Mouse (Mus musculus) urinary bladder, postnatal 36 days (tissue): ENCODE measurements around the gene Nutf2-ps1.
A peak's percentile ranks its signal among the peaks of the same experiment; 100 is the strongest.
"Not testable (repeated sequence)": the region's sequence is repeated elsewhere in the genome, so short reads cannot be mapped to it uniquely, and the experiment has no call there.

Experiments used
- DNase-seq, 2 experiments: peaks; one replicate each; pipeline ENCODE4 v3.0.0; 2022; ENCODE audit warnings: low spot score in 2 of 2, mixed read lengths in 1 of 2

Nutf2-ps1 gene

GRCm38 (mm10) chr19:53588968-53589367 lies at the start of gene Nutf2-ps1:
TSS of gene Nutf2-ps1 (minus strand) at chr19:53589068.
- DNase-seq: not testable (repeated sequence)

GRCm38 (mm10) chr19:53638041-53638440 lies 49.2 kb upstream of the Nutf2-ps1 start:
- DNase-seq: no peak

GRCm38 (mm10) chr19:53621681-53622080 lies 32.8 kb upstream of the Nutf2-ps1 start:
- DNase-seq: no peak

GRCm38 (mm10) chr19:53608921-53609320 lies 20.1 kb upstream of the Nutf2-ps1 start:
- DNase-seq: no peak

GRCm38 (mm10) chr19:53601363-53601655 lies 12.4 kb upstream of the Nutf2-ps1 start:
- no peak for DNase-seq

- peak; percentile 42 to 55 for DNase-seq
Measured at GRCm38 (mm10) chr19:53600549-53601362, 11.9 kb upstream of the Nutf2-ps1 start.

- DNase-seq: peak; percentile 98 to 99
Measured at GRCm38 (mm10) chr19:53599757-53600539, 11.1 kb upstream of the Nutf2-ps1 start, which contains the start of gene Smc3. TSS of gene Smc3 (plus strand) at chr19:53600398.

GRCm38 (mm10) chr19:53596723-53597474 lies 8.0 kb upstream of the Nutf2-ps1 start:
- DNase-seq: no peak

- not testable (repeated sequence) for DNase-seq
Measured at GRCm38 (mm10) chr19:53587686-53588085, 1.2 kb downstream of the Nutf2-ps1 start.

- not testable (repeated sequence) for DNase-seq
Measured at GRCm38 (mm10) chr19:53580271-53580670, 8.6 kb downstream of the Nutf2-ps1 start.

- DNase-seq: peak; percentile 53 to 56
Measured at GRCm38 (mm10) chr19:53578597-53579252, 10.1 kb downstream of the Nutf2-ps1 start.

- no peak for DNase-seq
Measured at GRCm38 (mm10) chr19:53577025-53577800, 11.7 kb downstream of the Nutf2-ps1 start.

- no peak for DNase-seq
Measured at GRCm38 (mm10) chr19:53576061-53576460, 12.8 kb downstream of the Nutf2-ps1 start.

- DNase-seq: no peak
Measured at GRCm38 (mm10) chr19:53575296-53576010, 13.4 kb downstream of the Nutf2-ps1 start.

GRCm38 (mm10) chr19:53574546-53574945 lies 14.3 kb downstream of the Nutf2-ps1 start:
- no peak for DNase-seq

GRCm38 (mm10) chr19:53574131-53574530 lies 14.7 kb downstream of the Nutf2-ps1 start:
- DNase-seq: no peak

- DNase-seq: no peak
Measured at GRCm38 (mm10) chr19:53573151-53573550, 15.7 kb downstream of the Nutf2-ps1 start.

- no peak for DNase-seq
Measured at GRCm38 (mm10) chr19:53572607-53573006, 16.3 kb downstream of the Nutf2-ps1 start.

GRCm38 (mm10) chr19:53571501-53572428 lies 17.1 kb downstream of the Nutf2-ps1 start:
- no peak for DNase-seq
